Mouse (Mus musculus) bone marrow, adult 2 months (tissue): ENCODE results near the gene Ntn4. TPM values are rescaled to one million over a fixed set of nuclear protein-coding genes. Genes with fewer than 3 reads are reported as not detected.

Experiments used
- H3K27ac ChIP-seq: fragments of 200-500 bp; 2 replicates; pipeline ENCODE4 v1.5.1; 2012; ENCODE audit warnings: low read depth, mild to moderate bottlenecking, control low read depth, inconsistent platforms, low read length; ENCODE audit not compliant: control insufficient read depth, poor library complexity, insufficient read depth
- H3K4me1 ChIP-seq: fragments of 200-500 bp; 2 replicates; pipeline ENCODE4 v1.6.1; 2011; ENCODE audit warnings: low read length; ENCODE audit not compliant: control insufficient read depth, insufficient read depth
- H3K4me3 ChIP-seq: fragments of 200-500 bp; replicated peaks from 2 replicates; pipeline ENCODE3; 2011; ENCODE audit warnings: mild to moderate bottlenecking, low read depth, low read length, control low read depth; ENCODE audit not compliant: control insufficient read depth
- CTCF ChIP-seq: fragments of 200-500 bp; IDR thresholded peaks from 2 replicates; pipeline ENCODE4 v1.5.1; 2011; ENCODE audit warnings: low read length, control low read depth; ENCODE audit not compliant: control insufficient read depth, insufficient read depth
- POLR2A ChIP-seq: fragments of 200-500 bp; IDR thresholded peaks from 2 replicates; pipeline ENCODE4 v1.6.1; 2011; ENCODE audit warnings: low read depth, mild to moderate bottlenecking, control low read depth, low read length, borderline replicate concordance; ENCODE audit not compliant: control insufficient read depth
- WGBS: fragments of 180-500 bp; shearing (Covaris S2); methylation state at CpG from one replicate; pipeline ENCODE4 v1.1.7; 2018; 5-methylcytosine and 5-hydroxymethylcytosine counted together
- polyA plus RNA-seq: library from polyadenylated mRNA; stranded (reverse); fragments of >200 nt; gene quantifications from 2 replicates; pipeline ENCODE4 v1.2.4, GENCODE M21; 2011; ENCODE audit warnings: low replicate concordance; ENCODE audit not compliant: missing spikeins, insufficient read depth, insufficient read length

Ntn4 gene
- polyA plus RNA-seq, 1 experiment, result 3.7 TPM

DNA sequence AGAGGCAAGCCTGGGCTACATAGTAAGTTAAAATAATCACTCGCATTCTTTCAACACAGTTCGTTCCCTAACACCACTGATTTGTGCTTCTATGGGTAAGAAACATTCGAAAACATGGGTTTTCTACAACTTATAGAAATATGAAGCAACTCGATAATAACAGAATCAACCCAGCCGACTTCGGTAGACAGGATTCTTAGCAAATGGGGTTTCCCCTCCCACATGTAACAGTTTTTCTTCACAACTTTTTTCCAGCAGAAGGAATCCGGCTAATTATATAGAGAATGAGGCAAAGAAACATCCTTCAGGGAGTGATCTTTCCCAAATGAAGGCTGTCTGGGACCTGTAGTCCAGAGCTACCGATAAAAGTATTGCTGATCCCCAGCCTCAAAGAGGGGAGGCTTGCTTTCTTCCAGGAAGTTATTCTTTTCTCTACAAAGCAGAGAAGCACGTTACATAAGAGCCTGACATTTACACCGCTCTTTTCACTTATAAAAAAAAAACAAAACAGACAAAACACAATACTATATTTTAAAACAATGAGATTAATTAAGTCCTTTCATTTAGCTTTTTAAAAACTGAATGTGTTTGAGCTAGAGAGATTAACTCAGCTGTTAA, 57.5 kb downstream of the Ntn4 start:
- H3K4me1 ChIP-seq, result no peaks in the 10 kb centered on the region; the same call in 1 of the 2 replicates
- 82% methylated on average over 10 of the region's 10 CpGs for WGBS
- no peak overlapping the region for H3K4me3 ChIP-seq
- TF ChIP-seq POLR2A, result no peak
- no peak for TF ChIP-seq CTCF
- H3K27ac ChIP-seq, result no peak overlapping the region

GRCm38 (mm10) chr10:93699689-93700478, 59.4 kb downstream of the Ntn4 start:
- H3K4me1 ChIP-seq, result no peaks in the 10 kb centered on the region; the same call in 1 of the 2 replicates
- no peak overlapping the region for H3K4me3 ChIP-seq
- H3K27ac ChIP-seq, result no peak overlapping the region
- whole genome bisulfite sequencing, result 70% methylated on average over 10 of the region's 10 CpGs
- TF ChIP-seq POLR2A, result no peak
- no peak for TF ChIP-seq CTCF

GRCm38 (mm10) chr10:93700589-93701363, 60.3 kb downstream of the Ntn4 start:
- H3K27ac ChIP-seq, result no peak overlapping the region
- H3K4me3 ChIP-seq, result no peak overlapping the region
- 8% methylated on average over 21 of the region's 21 CpGs for WGBS
- no peaks in the 10 kb centered on the region; the same call in 1 of the 2 replicates for H3K4me1 ChIP-seq
- TF ChIP-seq POLR2A, result no peak
- no peak for TF ChIP-seq CTCF

DNA sequence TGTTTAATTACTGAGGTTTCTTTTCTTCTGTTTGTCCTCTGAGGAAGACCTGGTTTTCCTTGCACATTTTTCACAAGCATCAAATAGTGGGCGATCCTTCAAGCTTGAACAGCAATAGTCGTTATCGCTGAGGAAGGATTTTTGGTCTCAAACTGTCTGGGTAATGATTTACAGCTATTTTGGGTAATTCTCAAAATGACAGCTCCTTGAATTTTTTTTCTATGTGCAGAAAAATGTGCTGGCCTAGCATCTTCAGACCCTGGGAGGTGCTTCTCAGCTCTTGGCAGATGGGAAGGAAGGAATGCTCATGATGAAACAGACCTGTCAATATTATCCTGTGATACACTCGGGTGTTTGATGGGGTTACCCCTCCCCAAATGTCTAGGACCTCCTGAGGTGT, 63.5 kb downstream of the Ntn4 start:
- no peak overlapping the region for H3K27ac ChIP-seq
- 83% methylated on average over 4 of the region's 4 CpGs for WGBS
- TF ChIP-seq POLR2A (no peak), CTCF (no peak)
- no peak overlapping the region for H3K4me3 ChIP-seq
- H3K4me1 ChIP-seq, result no peaks in the 10 kb centered on the region; the same call in 1 of the 2 replicates

DNA sequence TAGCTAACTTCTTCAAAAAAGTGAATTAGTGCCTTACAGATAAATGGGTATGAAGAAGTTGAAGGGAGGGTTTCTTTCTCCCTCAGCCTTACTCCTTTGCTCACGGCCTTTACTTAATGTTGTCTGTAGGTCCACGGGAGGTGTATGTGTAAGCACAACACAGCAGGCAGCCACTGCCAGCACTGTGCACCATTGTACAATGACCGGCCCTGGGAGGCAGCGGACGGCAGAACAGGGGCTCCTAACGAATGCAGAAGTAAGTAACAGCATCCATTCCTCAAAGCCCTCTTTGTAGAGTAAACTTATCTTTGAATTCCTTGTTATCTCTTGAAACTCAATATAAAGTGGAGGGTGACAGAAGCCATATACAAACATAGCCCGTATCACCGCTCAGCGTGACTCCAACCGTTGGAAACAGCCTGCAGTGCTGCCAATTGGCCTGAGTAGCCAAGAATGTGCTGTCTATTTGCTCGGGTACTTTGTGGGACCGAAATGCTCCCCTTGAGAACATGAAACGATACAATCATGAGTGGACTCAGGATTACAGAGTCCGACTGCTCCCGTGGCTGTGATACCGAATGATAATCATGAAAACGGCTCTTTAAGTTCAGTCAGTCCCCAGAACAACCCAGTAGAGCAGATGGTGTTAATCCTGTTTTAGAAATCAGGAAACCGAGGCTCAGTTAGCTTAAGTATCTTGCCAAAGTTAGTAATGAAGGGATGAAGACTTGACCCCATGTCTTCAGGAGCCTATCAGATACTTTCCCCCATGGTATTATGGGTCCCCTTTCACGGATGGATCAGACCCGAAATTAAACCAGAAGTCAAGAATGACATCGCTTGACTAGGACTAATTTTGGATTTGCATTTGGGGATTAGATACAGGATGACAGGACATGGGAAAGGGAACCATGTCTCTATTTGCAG, 66.9 kb downstream of the Ntn4 start:
- H3K4me1 ChIP-seq, result no peaks in the 10 kb centered on the region
- WGBS, result 85% methylated on average over 21 of the region's 21 CpGs
- no peak overlapping the region for H3K27ac ChIP-seq
- TF ChIP-seq POLR2A (no peak), CTCF (no peak)
- no peak overlapping the region for H3K4me3 ChIP-seq

DNA sequence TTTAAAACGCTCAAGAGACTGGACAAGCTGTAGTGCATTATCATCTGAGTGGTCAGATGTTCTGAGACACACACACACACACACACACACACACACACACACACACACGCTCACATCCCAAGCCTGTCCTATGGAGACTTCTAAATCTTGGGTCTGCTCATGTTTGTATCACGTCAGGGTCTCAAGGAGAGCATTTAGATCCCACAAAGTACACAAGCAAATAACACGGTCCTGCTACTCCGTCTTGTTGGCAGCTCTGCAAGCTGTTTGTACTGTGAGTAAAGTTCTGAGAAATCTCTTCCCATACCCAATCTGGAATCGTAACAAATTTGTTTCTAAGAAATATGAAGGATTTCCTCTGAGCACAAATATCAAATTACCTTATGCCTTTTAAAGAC, 67.6 kb downstream of the Ntn4 start:
- WGBS, result 81% methylated on average over 6 of the region's 6 CpGs
- Histone ChIP-seq H3K4me1 (no peaks in the 10 kb centered on the region), H3K4me3 (no peak overlapping the region), H3K27ac (no peak overlapping the region)
- TF ChIP-seq CTCF (no peak), POLR2A (no peak)

DNA sequence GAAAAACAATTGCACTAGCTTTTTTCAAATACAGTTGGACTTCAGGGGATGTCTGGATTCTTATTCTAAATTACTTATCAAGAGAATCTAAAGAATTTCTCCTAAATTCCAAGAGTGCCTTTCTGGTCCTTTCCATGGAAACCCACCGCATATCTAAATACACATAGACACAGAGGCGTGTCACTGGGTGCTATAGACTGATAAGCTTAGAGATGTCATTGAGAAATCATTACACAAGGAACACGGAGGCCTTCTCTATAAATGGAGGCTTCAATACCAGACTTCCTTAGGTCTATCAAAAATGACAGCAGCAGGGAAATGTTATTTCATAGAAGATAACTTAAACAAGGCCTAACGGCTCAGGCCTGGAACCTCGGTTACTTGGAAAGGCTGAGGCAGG, 68.0 kb downstream of the Ntn4 start:
- Histone ChIP-seq H3K4me3 (no peak overlapping the region), H3K27ac (no peak overlapping the region), H3K4me1 (no peaks in the 10 kb centered on the region)
- 54% methylated on average over 5 of the region's 5 CpGs for WGBS
- TF ChIP-seq CTCF (no peak), POLR2A (no peak)

DNA sequence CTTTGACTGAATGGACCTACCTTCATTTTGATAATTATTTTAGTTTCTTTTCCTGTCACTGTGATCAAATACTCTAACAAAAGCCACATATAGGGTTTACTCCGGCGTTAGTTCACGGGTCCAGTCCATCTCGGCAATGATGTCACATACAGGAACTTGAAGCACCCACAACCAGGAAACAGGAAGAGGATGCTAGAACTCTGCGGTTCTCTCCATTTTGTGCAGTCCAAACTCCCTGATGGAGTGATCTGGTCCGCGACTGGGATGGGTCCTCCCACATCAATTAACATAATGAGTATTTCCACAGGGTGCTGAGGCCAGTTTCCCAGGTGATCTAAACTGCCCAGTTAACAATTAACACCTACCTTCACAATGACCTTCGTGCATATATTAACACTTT, 69.1 kb downstream of the Ntn4 start:
- H3K27ac ChIP-seq, result no peak overlapping the region
- no peak overlapping the region for H3K4me3 ChIP-seq
- TF ChIP-seq CTCF, result no peak
- no peaks in the 10 kb centered on the region for H3K4me1 ChIP-seq
- WGBS, result 70% methylated on average over 8 of the region's 8 CpGs
